Mouse (Mus musculus): ENCODE measurements around the gene Cstad.

- TF ChIP-seq CTCF (IDR thresholded peaks at IDR 0.05; ENCODE audit: extremely low read depth, insufficient read depth, insufficient read length, insufficient replicate concordance) (no peak), POLR2A (IDR thresholded peaks at IDR 0.05; ENCODE audit: low read depth, low read length) (no peak)
Observed at GRCm38 (mm10) chr2:30629860-30630259, 35.0 kb downstream of the Cstad start.
